Mouse (Mus musculus) liver, embryonic 15.5 days (tissue): ENCODE measurements around the gene Carf. TPM values are rescaled to one million over a fixed set of nuclear protein-coding genes. Genes with fewer than 3 reads are reported as not detected.
A peak's percentile ranks its signal among the peaks of the same experiment; 100 is the strongest.
"Not testable (repeated sequence)": the region's sequence is repeated elsewhere in the genome, so short reads cannot be mapped to it uniquely, and the experiment has no call there.

Experiments used
- ATAC-seq: fragments of 200-750 bp; cut with Nextera tagmentation; 2 replicates; pipeline ENCODE4 v1.8.0; 2017; ENCODE audit warnings: moderate number of reproducible peaks, mild to moderate bottlenecking, moderate library complexity; ENCODE audit not compliant: insufficient read depth
- H3K27ac ChIP-seq: fragments of 300-500 bp; sonication (generic); replicated peaks from 2 replicates; pipeline ENCODE4 v1.5.1; 2015; ENCODE audit warnings: mild to moderate bottlenecking, inconsistent platforms
- H3K27me3 ChIP-seq: fragments of 300-500 bp; sonication (generic); 2 replicates; pipeline ENCODE4 v1.6.1; 2015; ENCODE audit warnings: mild to moderate bottlenecking, inconsistent platforms
- H3K36me3 ChIP-seq: fragments of 300-500 bp; sonication (generic); replicated peaks from 2 replicates; pipeline ENCODE4 v1.6.1; 2015; ENCODE audit warnings: moderate library complexity, mild to moderate bottlenecking, inconsistent platforms
- H3K4me1 ChIP-seq: fragments of 300-500 bp; sonication (generic); replicated peaks from 2 replicates; pipeline ENCODE4 v1.6.1; 2015; ENCODE audit warnings: inconsistent platforms
- H3K4me2 ChIP-seq: fragments of 300-500 bp; sonication (generic); 2 replicates; pipeline ENCODE4 v1.6.1; 2015; ENCODE audit warnings: moderate library complexity, mild to moderate bottlenecking, inconsistent platforms
- H3K4me3 ChIP-seq: fragments of 300-500 bp; sonication (generic); replicated peaks from 2 replicates; pipeline ENCODE4 v1.5.1; 2015; ENCODE audit warnings: mild to moderate bottlenecking, inconsistent platforms
- H3K9ac ChIP-seq: fragments of 300-500 bp; sonication (generic); 2 replicates; pipeline ENCODE4 v1.6.1; 2015; ENCODE audit warnings: moderate library complexity, mild to moderate bottlenecking, inconsistent platforms
- H3K9me3 ChIP-seq: fragments of 300-500 bp; sonication (generic); replicated peaks from 2 replicates; pipeline ENCODE4 v1.6.1; 2016; ENCODE audit warnings: inconsistent platforms
- WGBS: fragments of 180-500 bp; shearing (Covaris S2); methylation state at CpG from one replicate; pipeline ENCODE4 v1.1.7; 2015; ENCODE audit warnings: mixed read lengths; ENCODE audit not compliant: insufficient replicate concordance; 5-methylcytosine and 5-hydroxymethylcytosine counted together
- polyA plus RNA-seq: library from polyadenylated mRNA; unstranded; fragments of >200 nt; fragmentation: Nextera tagmentation; extraction: Ambion mirVana; gene quantifications from 2 replicates; pipeline ENCODE4 v1.2.1, GENCODE M21; 2015

The Carf gene
- polyA plus RNA-seq, 1 experiment from 2014 or later = 1.2 TPM

GRCm38 (mm10) chr1:60117721-60118455 lies 19.8 kb downstream of the Carf start:
- no peak for ATAC-seq
- H3K36me3 ChIP-seq = 0 out of 2 replicates have a peak, but pooled peaks cover 4% of the 10 kb centered on the region
- H3K4me1 ChIP-seq = no peaks in the 10 kb centered on the region
- H3K9ac ChIP-seq = no peak overlapping the region
- no peaks in the 10 kb centered on the region for H3K27me3 ChIP-seq
- no peak overlapping the region for H3K27ac ChIP-seq
- no peak overlapping the region for H3K4me2 ChIP-seq
- 77% methylated on average over 7 of the region's 7 CpGs for WGBS
- no peak overlapping the region for H3K4me3 ChIP-seq
- H3K9me3 ChIP-seq = no peaks in the 10 kb centered on the region

DNA sequence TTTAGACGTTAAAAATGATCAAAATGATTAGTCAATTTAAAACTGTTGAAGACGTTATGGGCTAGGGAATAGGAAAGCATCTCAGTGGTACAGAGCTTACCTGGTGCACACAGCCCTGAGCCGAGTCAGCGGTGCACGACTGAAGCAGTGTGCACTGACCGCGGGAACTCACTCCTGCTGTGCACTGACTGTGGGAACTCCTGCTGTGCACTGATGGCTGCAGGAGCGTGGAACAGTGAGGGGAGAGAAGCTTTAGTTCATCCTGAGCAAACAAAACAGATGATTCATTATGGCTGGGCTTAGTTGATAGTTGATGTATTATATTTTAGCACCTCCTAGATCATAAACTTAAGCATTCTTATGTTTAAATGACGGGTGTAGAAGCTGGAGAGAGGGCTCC lies 39.3 kb downstream of the Carf start:
- no peak for ATAC-seq
- no peak overlapping the region for H3K27ac ChIP-seq
- WGBS = 64% methylated on average over 9 of the region's 9 CpGs
- no peaks in the 10 kb centered on the region for H3K4me1 ChIP-seq
- no peak overlapping the region for H3K4me3 ChIP-seq
- H3K36me3 ChIP-seq = no peaks in the 10 kb centered on the region
- no peaks in the 10 kb centered on the region for H3K9me3 ChIP-seq
- H3K9ac ChIP-seq = no peak overlapping the region
- no peak overlapping the region for H3K4me2 ChIP-seq
- H3K27me3 ChIP-seq = no peaks in the 10 kb centered on the region

GRCm38 (mm10) chr1:60152700-60153099 lies 54.7 kb downstream of the Carf start:
- Histone ChIP-seq H3K27me3 (no peaks in the 10 kb centered on the region), H3K9ac (no peak overlapping the region), H3K27ac (no peak overlapping the region), H3K4me1 (no peaks in the 10 kb centered on the region), H3K4me3 (no peak overlapping the region), H3K9me3 (no peaks in the 10 kb centered on the region), H3K4me2 (no peak overlapping the region), H3K36me3 (no peaks in the 10 kb centered on the region)
- ATAC-seq = no peak
- 66% methylated on average over 5 of the region's 5 CpGs for WGBS

DNA sequence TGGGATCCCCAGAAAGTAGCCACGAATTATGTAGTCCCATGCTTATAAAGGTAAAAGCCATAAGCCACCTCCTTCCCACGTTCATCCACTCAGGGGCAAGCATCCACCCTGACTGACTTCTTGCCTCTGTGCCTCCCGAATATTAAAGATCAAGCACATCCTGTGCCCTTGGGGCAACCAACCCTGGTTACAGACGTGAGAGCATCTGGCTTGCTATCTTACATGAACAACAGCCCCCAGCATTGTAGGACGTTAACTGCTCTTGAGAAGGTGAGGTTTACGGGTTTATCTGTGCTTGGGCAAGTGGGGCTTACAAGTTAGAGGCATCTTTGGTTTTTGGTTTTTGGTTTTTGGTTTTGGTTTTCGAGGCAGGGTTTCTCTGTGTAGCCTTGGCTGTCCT lies 58.6 kb downstream of the Carf start:
- Histone ChIP-seq H3K27ac (no peak overlapping the region), H3K4me3 (no peak overlapping the region), H3K9me3 (no peaks in the 10 kb centered on the region), H3K4me1 (no peaks in the 10 kb centered on the region), H3K9ac (no peak overlapping the region), H3K4me2 (no peak overlapping the region), H3K36me3 (no peaks in the 10 kb centered on the region), H3K27me3 (no peaks in the 10 kb centered on the region)
- WGBS = 41% methylated on average over 7 of the region's 7 CpGs
- ATAC-seq = no peak

DNA sequence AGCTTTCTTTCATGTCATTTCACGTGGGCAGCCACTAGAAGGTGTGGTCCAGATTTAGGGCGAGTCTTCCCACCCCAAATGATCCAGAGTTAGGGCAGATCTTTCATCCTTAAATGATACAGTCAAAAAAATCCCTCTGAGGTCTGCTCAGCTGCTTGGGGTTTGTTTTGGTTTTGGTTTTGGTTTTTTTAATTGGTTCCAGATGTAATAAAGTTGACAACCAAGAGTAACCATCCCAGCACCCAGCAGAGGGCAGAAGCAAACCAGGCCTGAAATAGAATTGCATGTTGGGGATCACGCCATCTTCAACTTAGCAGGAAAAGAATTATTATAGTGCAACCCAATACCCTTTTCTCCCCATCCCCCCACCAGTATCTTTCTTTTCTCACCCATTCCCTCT lies 60.4 kb downstream of the Carf start:
- no peak overlapping the region for H3K4me2 ChIP-seq
- no peaks in the 10 kb centered on the region for H3K9me3 ChIP-seq
- H3K9ac ChIP-seq = no peak overlapping the region
- no peaks in the 10 kb centered on the region for H3K36me3 ChIP-seq
- no peaks in the 10 kb centered on the region for H3K4me1 ChIP-seq
- H3K27me3 ChIP-seq = no peaks in the 10 kb centered on the region
- WGBS = 30% methylated on average over 3 of the region's 3 CpGs
- no peak overlapping the region for H3K27ac ChIP-seq
- no peak overlapping the region for H3K4me3 ChIP-seq
- no peak for ATAC-seq

- no peaks in the 10 kb centered on the region for H3K27me3 ChIP-seq
- no peak overlapping the region for H3K9ac ChIP-seq
- no peak overlapping the region for H3K4me3 ChIP-seq
- 64% methylated on average over 3 of the region's 3 CpGs for WGBS
- no peaks in the 10 kb centered on the region for H3K4me1 ChIP-seq
- no peak for ATAC-seq
- H3K4me2 ChIP-seq = no peak overlapping the region
- H3K36me3 ChIP-seq = no peaks in the 10 kb centered on the region
- no peaks in the 10 kb centered on the region for H3K9me3 ChIP-seq
- no peak overlapping the region for H3K27ac ChIP-seq
These were observed 65.6 kb downstream of the Carf start for GRCm38 (mm10) chr1:60163676-60164075.

- ATAC-seq = no peak
- H3K4me3 ChIP-seq = no peak overlapping the region
- no peaks in the 10 kb centered on the region for H3K4me1 ChIP-seq
- 62% methylated on average over 2 of the region's 2 CpGs for WGBS
- H3K9ac ChIP-seq = no peak overlapping the region
- H3K36me3 ChIP-seq = no peaks in the 10 kb centered on the region
- H3K9me3 ChIP-seq = no peaks in the 10 kb centered on the region
- H3K27me3 ChIP-seq = no peaks in the 10 kb centered on the region
- H3K27ac ChIP-seq = no peak overlapping the region
- no peak overlapping the region for H3K4me2 ChIP-seq
These were observed 71.6 kb downstream of the Carf start for GRCm38 (mm10) chr1:60169626-60170025.

- Histone ChIP-seq H3K4me3 (no peak overlapping the region), H3K4me2 (no peak overlapping the region), H3K4me1 (no peaks in the 10 kb centered on the region), H3K9me3 (no peaks in the 10 kb centered on the region), H3K36me3 (no peaks in the 10 kb centered on the region), H3K27ac (no peak overlapping the region), H3K27me3 (no peaks in the 10 kb centered on the region), H3K9ac (no peak overlapping the region)
- WGBS = 59% methylated on average over 2 of the region's 2 CpGs
- no peak for ATAC-seq
These were observed 72.2 kb downstream of the Carf start for GRCm38 (mm10) chr1:60170251-60170650.

GRCm38 (mm10) chr1:60173119-60173518 lies 75.1 kb downstream of the Carf start:
- Histone ChIP-seq H3K27me3 (no peaks in the 10 kb centered on the region), H3K36me3 (no peaks in the 10 kb centered on the region), H3K4me3 (no peak overlapping the region), H3K9me3 (no peaks in the 10 kb centered on the region), H3K4me1 (no peaks in the 10 kb centered on the region), H3K9ac (no peak overlapping the region), H3K27ac (no peak overlapping the region), H3K4me2 (no peak overlapping the region)
- no peak for ATAC-seq
- 60% methylated on average over 3 of the region's 3 CpGs for WGBS

GRCm38 (mm10) chr1:60177814-60178213 lies 79.8 kb downstream of the Carf start:
- WGBS = 69% methylated on average over 1 of the region's 1 CpGs

DNA sequence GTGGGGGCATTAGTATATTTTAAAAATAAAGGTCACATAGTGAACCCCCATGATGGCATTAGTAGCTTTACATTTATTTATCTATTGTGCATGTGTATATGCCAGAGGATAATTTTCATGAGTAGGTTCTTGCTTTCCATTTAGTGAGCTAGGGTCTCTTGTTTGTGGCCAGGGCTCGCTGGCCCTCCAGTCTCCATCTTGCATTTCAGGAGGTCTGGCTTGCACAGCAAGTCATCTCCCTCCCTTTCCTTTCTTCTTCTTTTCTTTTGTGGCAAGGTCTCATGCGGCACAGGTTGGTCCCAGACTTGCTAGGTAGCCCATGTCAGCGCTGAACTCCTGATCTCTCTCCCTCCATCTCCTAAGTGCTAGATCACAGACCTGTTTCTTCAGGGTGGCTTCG lies 81.3 kb downstream of the Carf start:
- Histone ChIP-seq H3K9me3 (no peaks in the 10 kb centered on the region), H3K27me3 (no peaks in the 10 kb centered on the region), H3K4me3 (peak overlapping the region; percentile 82), H3K4me1 (peaks cover 16% of the 10 kb centered on the region), H3K36me3 (no peaks in the 10 kb centered on the region), H3K9ac (peak overlapping the region; percentile 37; the same call in 1 of the 2 replicates), H3K27ac (no peak overlapping the region), H3K4me2 (peak overlapping the region; percentile 96)
- 29% methylated on average over 4 of the region's 4 CpGs for WGBS
- no peak for ATAC-seq

More at GRCm38 (mm10) chr1:60177814-60178213, 79.8 kb downstream of the Carf start:
- ATAC-seq, H3K9ac ChIP-seq, H3K9me3 ChIP-seq, H3K27ac ChIP-seq, H3K36me3 ChIP-seq, H3K27me3 ChIP-seq, H3K4me2 ChIP-seq, H3K4me3 ChIP-seq: not testable (repeated sequence)
- peaks cover 16% of the 10 kb centered on the region for H3K4me1 ChIP-seq
